Mouse (Mus musculus) brain, embryonic 14.5 days (tissue): ENCODE measurements around the gene Rprd1b.

Experiments used
- CTCF ChIP-seq: fragments of 200-500 bp; IDR thresholded peaks from 2 replicates; pipeline ENCODE4 v1.5.1; 2012; ENCODE audit warnings: inconsistent platforms, mild to moderate bottlenecking, moderate library complexity, borderline replicate concordance; ENCODE audit not compliant: insufficient read depth, insufficient read length; ENCODE audit errors: extremely low read depth
- POLR2A ChIP-seq: fragments of 200-500 bp; IDR thresholded peaks from 2 replicates; pipeline ENCODE4 v1.6.1; 2012; ENCODE audit warnings: mild to moderate bottlenecking, inconsistent platforms, borderline replicate concordance; ENCODE audit not compliant: poor library complexity, insufficient read depth, insufficient read length, severe bottlenecking; ENCODE audit errors: extremely low read depth

GRCm38 (mm10) chr2:158155615-158156014 lies 127.3 kb downstream of the Rprd1b start:
- TF ChIP-seq POLR2A (no peak), CTCF (no peak)
